Mouse (Mus musculus) lung, adult 2 months (tissue): Measurements from ENCODE around the gene Ubd. TPM values are rescaled to one million over a fixed set of nuclear protein-coding genes. Genes with fewer than 3 reads are reported as not detected.

Experiments
- DNase-seq: peaks from one replicate; pipeline ENCODE4 v3.0.0; 2022
- H3K4me1 ChIP-seq: fragments of 200-500 bp; 2 replicates; pipeline ENCODE4 v1.6.1; 2011; ENCODE audit warnings: low read length; ENCODE audit not compliant: control insufficient read depth, insufficient read depth
- H3K4me3 ChIP-seq: fragments of 200-500 bp; replicated peaks from 2 replicates; pipeline ENCODE3; 2011; ENCODE audit warnings: low read depth, mild to moderate bottlenecking, control low read depth, low read length; ENCODE audit errors: extremely low read depth
- CTCF ChIP-seq: fragments of 200-500 bp; IDR thresholded peaks from 2 replicates; pipeline ENCODE4 v1.5.1; 2011; ENCODE audit warnings: mild to moderate bottlenecking, low read length, control low read depth; ENCODE audit not compliant: insufficient read depth
- POLR2A ChIP-seq: fragments of 200-500 bp; IDR thresholded peaks from 2 replicates; pipeline ENCODE4 v1.6.1; 2011; ENCODE audit warnings: low read depth, mild to moderate bottlenecking, control low read depth, low read length, borderline replicate concordance; ENCODE audit errors: extremely low read depth
- WGBS: fragments of 180-500 bp; shearing (Covaris S2); methylation state at CpG from one replicate; pipeline ENCODE4 v1.1.7; 2018; 5-methylcytosine and 5-hydroxymethylcytosine counted together
- polyA plus RNA-seq: library from polyadenylated mRNA; depleted of rRNA; stranded (reverse); fragments of >200 nt; gene quantifications from 2 replicates; pipeline ENCODE4 v1.2.3, GENCODE M21; 2012; rRNA removed

The Ubd gene
- not detected in 2 replicates for polyA plus RNA-seq

DNA sequence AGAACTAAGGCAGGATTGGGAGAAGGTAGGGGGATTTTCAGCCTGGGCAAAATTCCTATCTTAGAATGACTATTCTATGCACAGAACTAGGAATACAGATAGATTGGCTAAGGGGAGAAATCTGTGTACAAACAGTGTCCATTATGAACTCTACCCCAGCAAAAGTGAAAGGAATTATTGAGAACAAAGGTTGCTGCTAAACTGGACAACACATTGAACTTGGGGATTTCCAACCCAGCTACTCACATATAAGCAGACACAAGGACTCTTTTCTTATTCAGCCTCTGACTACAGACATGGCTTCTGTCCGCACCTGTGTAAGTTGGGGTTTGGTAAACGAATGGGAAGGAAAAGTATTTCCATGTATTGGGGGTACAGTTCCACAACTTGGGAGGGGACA is at the start of gene Ubd:
Gene Ubd (plus strand): TSS at position 237 of the 400 bp plus-strand sequence.
- H3K4me3 ChIP-seq, result no peak within 1 kb of the TSS
- no peak for DNase-seq
- H3K4me1 ChIP-seq, result 0 out of 2 replicates have a peak, but pooled peaks cover 4% of the 10 kb centered on the region
- TF ChIP-seq CTCF (no peak), POLR2A (no peak)
- WGBS, result 79% methylated on average over 2 of the region's 2 CpGs

DNA sequence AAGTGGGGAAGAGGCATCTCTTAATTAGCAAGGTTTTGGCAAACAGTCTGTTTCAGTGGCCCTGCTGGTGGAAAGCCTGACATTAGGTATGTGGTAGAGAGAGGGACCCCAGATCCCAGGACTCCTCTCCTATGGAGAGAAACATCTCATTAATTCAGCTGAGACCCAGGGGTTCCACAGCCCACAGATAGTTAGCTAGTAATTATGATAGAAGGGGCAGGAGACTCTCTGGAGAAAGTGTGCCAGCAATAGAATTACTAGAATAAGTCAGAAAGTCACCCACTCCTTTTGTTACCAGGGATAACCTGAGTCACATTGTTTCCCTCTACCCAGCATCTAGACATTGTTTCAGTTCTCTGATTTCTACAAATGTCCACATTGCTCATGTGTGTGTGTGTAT is 32.3 kb upstream of the Ubd start, which contains the start of gene Olfr93:
Gene Olfr93 (minus strand): TSS at position 101 of the 400 bp plus-strand sequence.
- TF ChIP-seq CTCF (no peak), POLR2A (no peak)
- no peak within 1 kb of the TSS for H3K4me3 ChIP-seq
- DNase-seq, result no peak
- H3K4me1 ChIP-seq, result no peaks in the 10 kb centered on the region

DNA sequence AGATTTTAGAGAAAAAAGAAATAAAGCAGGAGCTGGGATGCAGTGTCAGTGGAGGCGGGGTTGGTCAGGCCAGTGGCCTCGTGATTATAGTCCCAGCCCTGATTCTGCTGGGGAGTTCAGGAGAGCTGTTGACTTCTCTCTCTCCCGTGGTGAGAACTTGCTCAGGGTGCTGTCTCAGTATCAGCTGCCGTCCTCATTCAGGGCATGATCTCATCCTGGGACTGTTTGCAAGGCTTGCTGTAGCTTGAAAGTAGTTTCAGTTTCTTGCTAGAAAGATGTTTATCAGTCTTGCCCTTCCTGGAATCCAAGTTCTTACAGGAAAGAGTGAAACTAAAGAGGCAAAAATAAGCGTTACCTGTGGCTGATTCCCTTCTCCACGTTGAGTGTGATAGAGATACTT is 8.2 kb upstream of the Ubd start:
- no peak for TF ChIP-seq POLR2A
- no peak for TF ChIP-seq CTCF

DNA sequence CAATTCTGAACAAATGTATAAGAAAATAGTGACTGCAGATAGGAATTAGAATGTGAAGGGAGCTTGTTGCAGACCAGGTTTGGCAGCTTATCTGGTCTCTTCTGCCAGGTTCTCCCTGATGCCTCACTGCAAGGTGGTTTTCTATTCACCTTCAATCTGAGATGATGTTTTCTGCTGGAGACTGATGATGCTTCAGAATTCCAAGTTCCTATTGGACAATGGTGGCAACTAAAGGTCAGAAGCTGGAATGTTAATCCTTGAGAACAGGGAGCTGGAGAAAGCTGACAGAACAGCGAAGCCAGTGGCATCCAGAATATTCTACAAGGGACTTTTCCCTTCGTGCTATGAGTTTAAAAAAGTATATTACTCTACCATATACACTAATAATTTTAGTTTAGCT is 3.0 kb upstream of the Ubd start:
- Histone ChIP-seq H3K4me1 (no peaks in the 10 kb centered on the region), H3K4me3 (no peak overlapping the region)
- no peak for DNase-seq
- 41% methylated on average over 2 of the region's 2 CpGs for WGBS
- TF ChIP-seq CTCF, result no peak
- TF ChIP-seq POLR2A, result no peak

More for the DNA sequence above, 8.2 kb upstream of the Ubd start:
- Histone ChIP-seq H3K4me1 (peaks cover 4% of the 10 kb centered on the region; the same call in 1 of the 2 replicates), H3K4me3 (no peak overlapping the region)
- no peak for DNase-seq
- WGBS, result 21% methylated on average over 6 of the region's 6 CpGs

DNA sequence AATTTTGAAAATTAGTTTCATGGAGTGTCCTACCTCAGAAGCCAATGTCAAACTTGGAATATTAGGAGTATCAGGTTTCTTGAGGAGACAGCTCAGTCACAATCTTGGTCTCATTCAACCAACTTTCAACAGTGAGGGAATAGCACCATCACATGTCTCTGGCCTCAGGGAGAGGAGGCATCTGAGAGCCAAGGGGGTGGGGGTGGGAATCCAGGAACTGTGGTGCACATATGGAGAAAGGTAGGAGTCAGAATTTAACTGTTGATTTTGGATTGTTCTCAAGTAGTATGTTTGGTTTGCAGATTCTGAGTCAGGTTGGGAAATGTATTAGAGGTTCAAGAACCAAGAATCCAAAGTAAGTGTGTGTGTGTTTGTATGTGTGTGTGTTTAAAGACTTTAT is 660 bp upstream of the Ubd start:
- 0 out of 2 replicates have a peak, but pooled peaks cover 4% of the 10 kb centered on the region for H3K4me1 ChIP-seq
- no peak for DNase-seq
- TF ChIP-seq POLR2A, result no peak
- no peak for TF ChIP-seq CTCF
- no peak overlapping the region for H3K4me3 ChIP-seq

DNA sequence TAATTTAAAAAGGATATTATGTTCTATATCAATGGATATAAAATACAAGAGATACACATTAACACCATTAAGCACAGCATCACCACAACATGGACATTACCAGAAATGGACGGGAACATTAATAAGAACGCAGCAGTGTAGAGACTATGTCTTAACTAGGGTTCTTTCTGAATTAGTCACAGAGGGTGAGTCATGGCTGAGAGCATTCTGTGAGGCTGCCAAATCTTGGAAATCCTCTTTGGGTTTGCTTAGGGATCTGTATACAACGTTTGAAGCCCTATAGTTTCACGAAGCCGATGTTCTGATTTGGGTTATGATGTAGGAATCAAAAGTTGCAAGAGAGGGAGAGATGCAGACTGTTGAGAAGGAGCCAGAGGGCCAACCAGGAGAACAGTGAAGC is 1.1 kb downstream of the Ubd start:
- Histone ChIP-seq H3K4me1 (0 out of 2 replicates have a peak, but pooled peaks cover 4% of the 10 kb centered on the region), H3K4me3 (no peak overlapping the region)
- 73% methylated on average over 5 of the region's 5 CpGs for WGBS
- no peak for DNase-seq
- TF ChIP-seq CTCF (no peak), POLR2A (no peak)

DNA sequence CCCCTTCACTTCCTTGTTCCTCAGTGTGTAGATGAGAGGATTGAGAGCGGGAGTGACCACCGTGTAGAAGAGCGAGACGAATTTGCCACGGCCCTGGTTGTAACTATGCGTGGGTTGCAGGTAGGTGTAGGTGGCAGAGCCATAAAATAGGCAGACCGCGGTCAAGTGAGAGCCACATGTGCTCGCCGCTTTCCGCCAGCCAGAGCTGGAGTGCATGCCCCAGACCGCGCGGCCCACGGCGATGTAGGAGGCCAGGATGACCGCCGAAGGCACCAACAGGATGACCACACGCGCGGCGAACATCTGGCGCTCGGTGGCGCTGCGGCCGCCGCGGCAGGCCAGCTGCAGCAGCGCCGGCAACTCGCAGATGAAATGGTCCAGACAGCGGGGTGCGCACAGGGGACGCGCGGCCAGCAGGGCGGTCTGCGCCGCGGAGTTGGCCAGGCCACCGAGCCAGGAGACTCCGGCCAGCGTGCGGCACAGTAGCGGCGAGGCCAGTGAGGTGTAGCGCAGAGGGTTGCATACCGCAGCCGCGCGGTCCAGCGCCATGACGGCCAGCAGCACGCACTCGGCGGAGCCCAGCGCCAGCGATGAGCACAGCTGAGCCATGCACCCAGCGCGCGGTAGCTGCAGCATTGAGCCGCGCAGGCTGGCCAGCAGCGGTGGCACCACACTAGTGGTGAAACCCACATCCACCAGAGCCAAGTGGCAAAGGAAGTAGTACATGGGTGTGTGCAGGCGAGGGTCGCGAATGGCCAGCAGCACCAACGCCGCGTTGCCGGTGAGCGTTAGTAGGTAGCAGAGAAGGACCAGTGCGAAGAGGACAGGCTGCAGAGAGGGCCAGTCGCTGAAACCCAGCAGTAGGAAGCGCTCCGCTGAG is 3.4 kb downstream of the Ubd start:
- 2% methylated on average over 77 of the region's 77 CpGs for WGBS
- 0 out of 2 replicates have a peak, but pooled peaks cover 4% of the 10 kb centered on the region for H3K4me1 ChIP-seq
- DNase-seq, result no peak
- H3K4me3 ChIP-seq, result no peak overlapping the region
- TF ChIP-seq CTCF (no peak), POLR2A (no peak)

DNA sequence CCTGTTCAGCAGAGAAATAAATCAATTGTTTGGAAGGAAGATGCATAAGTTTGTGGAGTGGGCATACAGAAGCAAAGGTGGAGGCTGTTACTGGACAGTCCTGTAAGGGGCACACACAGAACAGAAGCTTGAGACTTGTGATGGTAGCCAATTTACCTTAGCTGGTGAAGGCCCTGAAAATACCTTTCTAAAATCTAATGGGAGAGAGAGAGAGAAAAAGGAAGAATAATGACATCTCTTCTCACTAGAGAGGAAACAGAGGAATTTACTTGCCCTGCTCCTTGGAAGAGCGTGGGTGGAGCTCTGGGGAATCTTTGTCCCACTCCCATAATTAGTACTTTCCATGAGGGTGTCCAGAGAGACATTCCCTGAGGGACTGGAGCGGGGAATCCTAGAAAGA is 7.2 kb downstream of the Ubd start, which contains the start of gene Olfr94:
Gene Olfr94 (minus strand): TSS at position 101 of the 400 bp plus-strand sequence.
- 68% methylated on average over 2 of the region's 2 CpGs for WGBS
- TF ChIP-seq CTCF (no peak), POLR2A (no peak)
- H3K4me1 ChIP-seq, result 0 out of 2 replicates have a peak, but pooled peaks cover 4% of the 10 kb centered on the region
- H3K4me3 ChIP-seq, result no peak within 1 kb of the TSS
- no peak for DNase-seq

DNA sequence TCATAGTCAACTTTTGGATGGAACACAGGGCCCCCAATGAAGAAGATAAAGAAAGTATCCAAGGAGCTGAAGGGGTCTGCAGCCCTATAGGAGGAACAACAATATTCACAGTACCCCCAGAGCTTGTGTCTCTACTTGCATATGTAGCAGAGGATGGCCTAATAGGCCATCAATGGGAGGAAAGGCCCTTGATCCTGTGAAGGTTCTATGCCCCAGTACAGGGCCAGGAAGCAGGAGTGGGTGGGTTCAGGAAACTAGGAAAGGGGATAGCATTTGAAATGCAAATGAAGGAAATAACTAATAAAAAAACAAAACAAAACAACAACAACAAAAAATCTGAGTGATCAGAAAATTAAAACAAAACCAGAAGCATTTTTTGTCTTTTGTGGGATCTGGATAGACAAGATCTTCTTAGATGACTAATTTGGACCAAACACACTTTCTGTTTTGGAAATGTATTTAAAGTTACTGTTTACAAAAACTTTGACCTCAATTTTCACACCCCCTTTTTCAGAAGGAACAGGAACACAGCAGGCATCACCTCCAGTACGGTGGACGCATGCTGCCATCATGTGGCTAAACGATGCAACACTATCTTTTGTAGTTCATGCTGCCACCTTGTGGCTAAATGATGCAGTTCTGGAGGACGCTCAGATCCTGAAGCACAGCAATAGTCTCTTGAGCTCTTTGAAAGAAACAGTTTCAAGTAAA is 9.7 kb downstream of the Ubd start:
- DNase-seq, result peak; percentile 69
- no peaks in the 10 kb centered on the region for H3K4me1 ChIP-seq
- TF ChIP-seq POLR2A (no peak), CTCF (peak; percentile 100)
- under 1% methylated on average over 4 of the region's 4 CpGs for WGBS
- no peak overlapping the region for H3K4me3 ChIP-seq

DNA sequence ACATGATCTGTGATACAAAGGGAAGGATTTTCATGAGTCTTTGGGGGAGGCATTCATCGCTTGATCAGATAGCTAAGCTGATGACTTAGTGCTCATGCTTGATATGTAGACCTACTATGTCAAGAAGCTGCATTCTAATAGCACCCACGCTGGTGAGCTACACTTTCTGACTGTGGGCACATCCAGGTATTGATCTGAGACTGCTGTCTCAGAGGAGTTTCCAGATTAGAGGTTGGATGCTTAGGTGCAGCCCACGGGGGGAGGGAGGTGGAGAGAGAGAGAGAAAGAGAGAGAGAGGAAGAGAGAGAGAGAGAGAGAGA is 10.2 kb downstream of the Ubd start:
- H3K4me3 ChIP-seq, result no peak overlapping the region
- DNase-seq, result no peak
- no peaks in the 10 kb centered on the region for H3K4me1 ChIP-seq
- WGBS, result 26% methylated on average over 3 of the region's 3 CpGs
- TF ChIP-seq CTCF (no peak), POLR2A (no peak)
